Mouse (Mus musculus) megakaryocyte, embryonic 14.5 days (primary cell): ENCODE data around the gene Pax6. TPM values are rescaled to one million over a fixed set of nuclear protein-coding genes. Genes with fewer than 3 reads are reported as not detected.

ENCODE experiments used
- H3K27me3 ChIP-seq: replicated peaks from 2 replicates; pipeline ENCODE3; 2012; ENCODE audit warnings: inconsistent platforms
- H3K36me3 ChIP-seq: replicated peaks from 2 replicates; pipeline ENCODE3; 2012; ENCODE audit warnings: low read length, inconsistent platforms, mixed read lengths
- H3K4me1 ChIP-seq: 2 replicates; pipeline ENCODE4 v1.6.1; 2012; ENCODE audit warnings: inconsistent platforms
- H3K4me3 ChIP-seq: replicated peaks from 2 replicates; pipeline ENCODE3; 2012; ENCODE audit warnings: moderate library complexity, mild to moderate bottlenecking, inconsistent platforms
- H3K9me3 ChIP-seq: 2 replicates; pipeline ENCODE4 v1.6.1; 2012; ENCODE audit warnings: inconsistent platforms
- FLI1 ChIP-seq: IDR thresholded peaks from 2 replicates; pipeline ENCODE4 v1.6.1; 2012; ENCODE audit warnings: low read length, inconsistent platforms, mixed read lengths
- GATA1 ChIP-seq: IDR thresholded peaks from 3 replicates; pipeline ENCODE4 v1.6.1; 2012; ENCODE audit warnings: mixed read lengths, low read length, inconsistent platforms, borderline replicate concordance
- polyA plus RNA-seq: library from polyadenylated mRNA; stranded (reverse); fragments of >175 nt; gene quantifications from 2 replicates; pipeline ENCODE4 v1.2.3, GENCODE M21; 2012; ENCODE audit warnings: low replicate concordance; ENCODE audit not compliant: insufficient read depth

The Pax6 gene
- polyA plus RNA-seq, 1 experiment: 0.15 TPM

DNA sequence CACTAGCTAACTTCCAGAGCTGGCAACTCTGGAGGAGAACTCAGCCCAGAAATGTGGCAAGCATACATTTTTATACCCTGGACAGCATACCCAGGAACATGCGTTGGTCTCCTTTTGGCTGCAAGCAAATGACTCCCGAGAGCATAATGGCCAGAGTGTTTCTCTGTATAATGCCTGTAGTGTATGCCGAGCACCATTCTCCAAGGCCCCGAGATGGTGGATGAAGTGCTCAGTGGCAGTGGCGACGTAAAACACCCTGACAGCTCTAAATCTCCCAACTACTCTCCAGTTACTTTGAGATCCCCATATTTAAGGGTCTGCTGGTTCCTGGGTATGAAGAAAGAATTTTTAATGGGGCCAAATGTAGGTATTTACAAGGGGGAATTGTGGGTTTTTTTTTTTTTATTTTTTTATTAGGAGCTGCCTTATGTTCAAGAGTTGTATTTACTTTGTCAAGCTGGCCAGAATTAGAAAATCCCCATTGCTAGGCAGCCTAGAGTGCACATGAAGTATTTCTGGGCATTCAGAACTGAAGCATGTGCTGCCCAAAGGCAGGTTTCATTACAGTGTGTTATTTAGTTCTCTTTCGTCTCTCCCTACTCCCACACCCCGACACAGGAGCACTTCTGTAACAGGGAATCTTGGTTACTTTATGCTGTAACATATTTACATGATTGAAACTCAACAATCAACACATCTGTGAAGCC lies 46.9 kb downstream of the Pax6 start:
- no peaks in the 10 kb centered on the region for H3K27me3 ChIP-seq
- no peaks in the 10 kb centered on the region for H3K4me1 ChIP-seq
- no peaks in the 10 kb centered on the region for H3K9me3 ChIP-seq
- H3K36me3 ChIP-seq: no peaks in the 10 kb centered on the region
- TF ChIP-seq GATA1 (no peak), FLI1 (no peak)
- H3K4me3 ChIP-seq: no peak overlapping the region

GRCm38 (mm10) chr2:105726657-105727056 lies 58.0 kb downstream of the Pax6 start:
- H3K36me3 ChIP-seq: no peaks in the 10 kb centered on the region
- TF ChIP-seq FLI1 (no peak), GATA1 (no peak)
- no peaks in the 10 kb centered on the region for H3K4me1 ChIP-seq
- no peak overlapping the region for H3K4me3 ChIP-seq
- H3K27me3 ChIP-seq: no peaks in the 10 kb centered on the region
- H3K9me3 ChIP-seq: no peaks in the 10 kb centered on the region

DNA sequence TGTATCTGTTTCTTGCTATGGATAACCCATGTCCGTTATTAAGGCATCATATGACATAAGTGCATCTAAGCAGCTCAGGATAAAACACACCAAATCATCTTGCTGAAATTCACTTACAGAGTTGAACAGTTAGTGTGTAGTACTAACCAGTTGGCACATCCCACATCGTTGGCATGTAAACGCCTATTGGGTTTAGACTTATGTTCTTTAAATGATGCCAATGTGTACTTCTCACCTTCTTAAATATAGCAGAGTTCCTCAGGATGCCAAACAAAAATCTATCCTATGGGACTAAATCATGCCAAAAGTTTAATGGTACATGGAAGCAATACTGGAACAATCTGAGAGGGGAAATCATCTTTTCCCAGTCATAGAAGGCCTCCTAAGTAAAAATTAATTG lies 62.0 kb downstream of the Pax6 start:
- TF ChIP-seq FLI1 (no peak), GATA1 (no peak)
- Histone ChIP-seq H3K4me3 (no peak overlapping the region), H3K27me3 (no peaks in the 10 kb centered on the region), H3K9me3 (no peaks in the 10 kb centered on the region), H3K36me3 (no peaks in the 10 kb centered on the region), H3K4me1 (no peaks in the 10 kb centered on the region)

- Histone ChIP-seq H3K4me1 (no peaks in the 10 kb centered on the region), H3K27me3 (no peaks in the 10 kb centered on the region), H3K9me3 (no peaks in the 10 kb centered on the region), H3K36me3 (no peaks in the 10 kb centered on the region), H3K4me3 (no peak overlapping the region)
- no peak for TF ChIP-seq FLI1
- TF ChIP-seq GATA1: no peak
Observed at GRCm38 (mm10) chr2:105736166-105736565, 67.5 kb downstream of the Pax6 start.

DNA sequence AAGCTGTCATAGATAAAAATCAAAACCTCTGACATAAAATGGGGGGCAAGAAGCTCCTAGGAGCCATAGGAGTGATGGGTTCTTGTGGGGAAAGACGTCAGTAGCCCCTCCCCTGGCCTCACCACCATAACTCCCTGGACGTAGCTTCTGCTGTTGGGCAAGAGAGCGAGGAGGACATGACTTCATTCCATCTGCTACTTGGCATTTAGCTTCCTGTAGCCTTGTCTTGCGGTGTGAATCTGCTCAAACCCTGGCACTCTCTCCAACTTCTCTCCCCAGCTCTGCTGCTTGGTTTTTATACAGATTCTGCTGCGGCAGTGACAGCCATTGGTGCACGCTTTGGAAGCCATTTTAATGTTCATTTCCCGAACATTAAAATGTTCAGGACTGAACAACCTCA lies 78.2 kb downstream of the Pax6 start:
- TF ChIP-seq FLI1 (no peak), GATA1 (no peak)
- no peaks in the 10 kb centered on the region for H3K4me1 ChIP-seq
- H3K4me3 ChIP-seq: no peak overlapping the region
- peaks cover 7% of the 10 kb centered on the region; the same call in 1 of the 2 replicates for H3K9me3 ChIP-seq
- no peaks in the 10 kb centered on the region for H3K36me3 ChIP-seq
- no peaks in the 10 kb centered on the region for H3K27me3 ChIP-seq

Other genes starting within 250 kb of the Pax6 start
- 0.54 and 1.4 TPM in 2 replicates for gene Elp4, start 235.7 kb downstream of the Pax6 start, polyA plus RNA-seq
- gene Immp1l, start 235.7 kb downstream of the Pax6 start, polyA plus RNA-seq: 1.8 TPM in 1 of 2 replicates, not detected in the other